Mouse (Mus musculus) kidney, adult 18-20 months (tissue): Measurements from ENCODE around the gene Vps13d.

ENCODE experiments used
- DNase-seq: peaks from one replicate; pipeline ENCODE4 v3.0.0; 2021

Gene Vps13d

DNA sequence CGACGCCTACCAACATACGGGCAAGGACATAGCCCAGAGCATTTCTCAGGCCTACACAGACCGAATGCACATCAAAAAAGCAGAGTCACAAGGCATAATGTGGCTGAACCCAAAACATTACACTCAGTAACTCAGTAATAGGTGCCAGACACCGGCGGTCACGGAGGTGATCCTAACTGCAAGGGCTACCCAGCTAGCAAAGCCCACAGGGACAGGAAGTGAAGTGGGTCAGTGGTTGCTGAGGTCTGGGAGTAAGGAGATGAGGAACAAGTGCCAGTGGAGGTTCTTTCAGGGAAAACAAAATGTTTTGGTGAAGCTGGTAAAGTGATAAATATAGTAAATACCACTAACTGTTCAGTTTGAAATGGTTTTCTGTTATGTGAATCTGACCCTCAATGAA is 121.1 kb downstream of the Vps13d start:
- DNase-seq: no peak

DNA sequence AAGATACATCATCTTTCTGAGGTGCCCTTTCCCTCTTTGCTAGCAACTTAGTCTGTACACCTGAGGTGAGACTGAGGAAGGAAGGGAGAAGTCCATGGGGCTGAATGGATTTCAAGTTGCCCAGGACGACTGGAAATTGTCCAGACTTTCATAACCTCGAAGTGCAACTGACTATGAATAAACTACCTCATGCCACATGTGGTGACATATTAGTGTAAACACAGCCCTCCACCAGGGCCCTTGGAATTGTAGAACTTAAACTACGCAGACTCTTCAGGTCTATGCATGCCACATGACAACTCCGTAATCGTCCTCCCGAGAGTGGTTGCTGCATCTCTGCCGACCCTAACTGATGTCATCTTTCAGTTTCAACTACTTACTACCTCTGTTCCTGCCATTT is 122.9 kb downstream of the Vps13d start:
- no peak for DNase-seq

DNA sequence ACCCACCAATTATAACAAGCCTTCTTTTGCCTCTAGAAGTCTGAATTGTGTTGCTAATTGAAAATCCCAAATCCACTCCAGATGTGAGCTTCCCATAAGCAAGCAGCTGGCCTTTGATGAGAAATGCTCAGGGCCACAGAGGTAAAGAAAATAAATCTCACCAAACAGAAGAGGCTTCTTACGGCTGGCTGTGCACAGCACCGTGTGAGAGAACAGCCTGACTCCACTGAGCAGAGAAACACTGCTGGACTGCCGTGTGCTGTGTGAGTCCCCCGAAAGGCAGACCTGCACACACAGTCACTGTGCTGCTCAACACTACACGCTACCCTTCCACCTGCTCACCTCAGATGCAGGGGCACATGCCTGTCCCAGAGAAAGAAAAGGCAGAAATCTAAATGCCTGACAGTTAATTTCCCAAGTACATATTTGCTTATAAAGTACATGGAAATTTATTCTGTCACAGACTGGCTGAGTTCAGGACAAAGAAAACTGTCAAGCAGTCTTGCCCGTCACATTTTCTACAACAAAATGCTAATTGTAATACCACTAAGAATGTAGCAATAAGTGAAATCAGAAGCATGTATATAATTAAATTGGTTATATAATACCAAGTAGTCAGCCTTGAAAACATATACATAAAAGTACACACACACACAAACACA is 127.7 kb downstream of the Vps13d start:
- no peak for DNase-seq

DNA sequence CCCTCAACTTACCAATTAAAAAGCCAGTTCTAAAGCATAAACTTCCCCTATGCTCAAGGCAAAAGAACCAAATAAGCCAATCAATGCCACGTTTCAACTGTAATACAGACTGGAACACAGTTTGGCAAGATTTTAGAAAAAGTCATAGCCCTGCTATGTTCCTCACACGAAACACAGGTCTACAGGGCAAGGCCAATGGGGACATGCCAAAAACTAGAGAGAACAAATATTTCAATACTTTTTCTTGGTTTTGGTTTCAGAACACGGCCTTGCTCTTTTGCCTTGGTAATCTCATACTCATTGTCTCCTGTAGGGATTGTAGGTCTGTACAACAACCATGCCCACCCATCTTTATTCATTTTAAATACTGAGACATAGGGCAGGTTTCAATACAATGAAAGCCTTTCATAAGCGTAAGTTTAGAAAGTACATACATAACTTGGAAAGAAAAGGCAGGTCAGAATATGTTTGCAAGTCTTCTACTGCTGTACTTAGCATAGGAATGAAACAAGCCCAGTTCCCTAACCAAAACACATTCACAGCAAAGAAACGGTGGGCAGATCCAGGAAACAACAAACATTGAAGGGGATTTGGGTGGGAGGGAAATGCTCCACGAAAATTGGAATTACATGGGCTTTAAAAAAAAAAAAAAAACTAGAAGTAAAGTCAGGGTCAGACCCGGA is 128.3 kb downstream of the Vps13d start:
- no peak for DNase-seq

DNA sequence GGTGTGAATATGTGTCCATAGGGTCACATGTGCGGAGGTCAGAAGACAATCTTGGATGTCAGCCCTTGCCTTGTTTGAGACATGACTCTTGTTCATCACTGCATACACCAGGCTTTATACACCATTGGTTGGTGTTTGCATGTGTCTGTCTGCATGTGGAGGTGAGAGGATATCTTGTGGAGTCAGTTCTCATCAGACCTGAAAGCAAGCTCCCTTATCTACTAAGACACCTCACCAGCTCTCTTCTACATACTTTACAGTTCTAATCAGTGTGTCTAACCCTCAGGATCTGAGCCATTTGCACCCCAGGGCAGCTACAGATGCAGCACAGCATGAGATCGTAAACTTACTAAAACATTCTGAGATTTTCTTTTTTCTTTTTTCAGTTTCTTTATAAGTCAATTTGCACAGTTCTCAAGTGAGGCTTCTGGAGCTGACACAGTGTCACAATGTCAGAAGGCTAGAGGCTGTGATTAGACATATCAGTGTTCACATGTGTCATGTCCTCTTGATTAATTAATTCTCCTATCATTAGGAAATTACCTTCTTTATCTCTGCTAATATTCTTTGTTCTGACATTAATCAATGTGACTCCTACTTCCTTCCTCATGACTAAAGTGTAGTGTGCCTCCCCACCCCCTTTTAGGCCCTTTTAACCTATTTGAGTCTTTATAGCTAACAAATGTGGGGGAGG is 135.9 kb downstream of the Vps13d start:
- no peak for DNase-seq

DNA sequence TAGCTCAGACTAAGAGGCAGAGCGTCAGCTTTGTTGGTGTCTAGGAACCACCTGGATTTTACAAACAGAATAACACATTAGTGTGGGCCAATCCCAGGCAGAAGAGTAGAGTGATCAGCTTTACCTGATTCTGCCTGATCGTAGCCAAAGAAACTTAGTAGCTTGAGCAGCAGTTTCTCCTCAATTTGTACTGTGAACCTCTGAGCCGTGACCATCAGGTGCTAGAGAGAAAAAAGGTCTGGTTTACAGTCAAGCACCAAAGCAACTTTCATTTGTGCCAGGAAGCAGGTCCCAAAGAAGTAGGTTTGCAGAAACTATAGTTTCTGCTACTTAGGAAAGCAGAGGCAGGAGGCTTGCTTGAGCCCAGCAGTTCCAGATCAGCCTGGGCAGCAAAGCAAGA is 138.5 kb downstream of the Vps13d start:
- peak; percentile 42 for DNase-seq

DNA sequence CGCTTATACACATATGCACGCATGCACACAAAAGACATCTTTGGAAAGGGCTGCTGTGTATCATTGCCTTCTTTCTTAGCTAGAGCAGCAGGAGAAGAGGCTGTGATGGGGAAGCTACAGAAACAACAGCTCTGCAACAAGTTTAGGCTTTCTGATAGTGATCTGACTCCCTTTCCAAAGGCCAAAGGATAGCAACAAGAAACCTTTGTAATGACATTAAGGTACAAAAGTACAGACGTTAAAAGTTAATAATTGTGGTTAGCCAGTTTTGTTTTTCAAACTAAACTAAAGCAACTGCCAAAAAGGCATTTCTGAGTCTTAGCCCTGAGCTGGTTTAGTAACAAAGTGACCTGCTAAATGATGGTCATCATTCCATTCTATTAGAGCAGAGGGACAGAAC is 139.0 kb downstream of the Vps13d start:
- peak; percentile 20 for DNase-seq

DNA sequence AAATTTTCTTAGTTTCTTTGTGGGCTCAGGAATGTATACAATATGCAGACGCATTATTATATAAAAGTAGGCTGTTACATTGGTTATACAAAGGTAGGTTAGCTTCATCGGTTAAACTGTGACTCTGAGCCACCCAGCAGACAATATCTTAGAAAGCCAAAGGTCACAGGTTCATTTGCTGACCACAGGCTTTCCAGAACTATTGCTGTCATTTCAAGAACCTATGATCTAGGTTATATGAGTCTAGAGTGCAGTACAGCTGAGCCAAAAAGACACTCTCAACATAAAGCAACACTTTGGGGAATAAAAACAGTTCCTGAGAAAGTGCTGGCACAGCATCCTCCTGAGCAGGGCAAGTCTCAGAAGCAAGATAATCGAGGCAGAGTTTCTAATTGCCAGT is 140.4 kb downstream of the Vps13d start:
- no peak for DNase-seq

DNA sequence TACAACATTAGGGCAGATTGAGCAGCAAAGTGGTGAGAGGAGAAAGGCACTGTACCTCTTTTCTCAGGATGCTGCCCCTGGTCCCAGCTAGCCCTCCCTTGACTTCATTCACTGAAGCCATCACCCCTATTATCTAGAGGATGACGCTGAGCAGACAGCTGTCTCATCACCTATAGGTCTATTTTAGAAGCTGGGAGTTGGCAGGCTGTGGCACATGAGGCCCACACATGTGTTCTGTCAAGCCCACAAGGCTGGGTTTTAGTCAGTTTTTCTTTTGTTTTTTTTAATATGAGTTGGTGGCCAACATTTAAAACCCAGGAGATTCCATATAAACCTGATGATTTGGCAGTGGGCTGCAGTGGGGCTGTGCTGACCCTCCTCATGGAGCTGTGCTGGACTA is 142.1 kb downstream of the Vps13d start:
- no peak for DNase-seq

DNA sequence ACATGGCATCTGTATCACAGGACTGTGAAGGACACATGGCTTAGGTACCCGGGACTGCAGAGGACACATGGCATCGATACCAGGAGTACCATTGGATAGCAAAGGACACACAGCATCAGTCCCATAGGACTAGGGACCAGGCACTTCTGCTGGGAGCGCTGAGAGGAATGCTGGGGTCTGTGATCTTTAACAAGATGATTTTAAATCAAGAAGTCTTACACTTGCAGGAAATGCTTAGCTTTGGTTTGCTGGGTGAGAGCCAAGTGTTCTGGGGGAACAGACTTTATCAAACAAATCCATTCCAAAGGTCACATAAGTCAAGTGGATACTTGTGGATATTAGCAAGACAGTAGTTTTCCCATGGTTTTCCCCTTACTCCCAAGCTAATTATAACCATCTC is 142.5 kb downstream of the Vps13d start:
- peak; percentile 45 for DNase-seq

DNA sequence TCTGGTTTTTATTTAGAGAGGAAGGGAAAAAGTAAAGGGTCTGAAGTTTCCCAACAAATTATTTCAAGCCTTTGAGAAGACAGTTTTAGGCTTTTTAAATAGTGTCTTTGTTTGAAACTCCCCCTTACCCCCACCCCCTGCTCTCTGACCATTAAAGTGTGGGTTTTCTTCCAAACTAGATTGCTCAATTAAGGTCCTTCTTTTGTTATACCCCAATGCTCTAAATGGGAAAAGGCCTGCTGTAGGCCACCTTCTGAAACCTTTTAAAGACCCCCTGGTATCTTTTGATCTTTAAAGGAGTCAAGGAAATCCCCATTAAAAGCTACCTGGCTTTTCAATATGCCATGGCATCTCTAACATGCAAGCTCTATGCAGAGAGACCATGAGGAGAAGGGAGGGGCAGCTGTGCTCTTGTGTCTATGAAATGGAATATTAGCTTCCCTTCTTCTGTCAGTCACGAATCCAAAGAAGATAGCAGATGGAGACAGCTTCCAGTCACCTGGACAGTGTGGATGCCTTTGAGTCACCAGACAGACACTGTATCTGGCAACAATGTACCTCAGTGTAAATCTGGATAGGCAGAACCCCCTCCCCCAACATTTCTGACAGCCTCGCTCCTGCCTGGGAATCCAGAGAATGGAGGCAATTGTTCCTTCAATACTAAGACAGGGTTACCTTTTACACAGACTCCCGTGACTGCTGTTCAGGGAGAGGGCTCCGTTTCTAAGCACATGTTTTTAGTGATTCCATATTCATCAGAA is 143.4 kb downstream of the Vps13d start:
- DNase-seq: no peak

DNA sequence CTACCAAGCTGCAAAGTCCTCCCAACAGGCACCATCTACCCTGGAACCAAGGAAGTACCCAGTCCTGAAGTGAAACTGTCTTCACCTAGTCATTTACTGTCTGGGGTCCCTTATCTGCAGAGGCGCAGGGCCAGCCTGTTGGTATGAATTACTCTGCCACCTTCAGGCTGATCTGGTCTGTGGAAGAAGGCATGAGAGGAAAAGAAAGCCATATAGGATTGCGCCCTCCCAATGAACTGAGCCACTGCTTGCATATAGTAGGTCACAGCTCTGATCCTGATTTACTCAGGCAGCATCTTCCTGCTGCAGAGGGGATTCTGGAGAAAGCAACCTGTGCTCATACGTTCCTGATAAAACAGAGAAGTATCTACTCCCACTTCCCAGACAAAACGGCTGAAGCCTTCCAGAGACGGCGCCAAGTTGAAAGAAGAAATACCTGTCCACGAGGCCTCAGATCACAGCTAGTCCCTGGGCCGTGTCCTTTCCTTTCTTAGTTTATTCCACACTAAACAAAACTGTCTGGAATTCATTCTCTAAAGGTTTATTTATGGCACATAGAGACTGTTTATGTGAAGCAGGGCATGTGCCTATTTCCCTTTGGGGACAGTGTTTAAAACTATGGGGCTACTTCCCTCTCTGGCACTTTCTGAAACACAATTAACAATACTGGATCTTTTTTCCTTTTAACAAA is 144.1 kb downstream of the Vps13d start:
- no peak for DNase-seq

DNA sequence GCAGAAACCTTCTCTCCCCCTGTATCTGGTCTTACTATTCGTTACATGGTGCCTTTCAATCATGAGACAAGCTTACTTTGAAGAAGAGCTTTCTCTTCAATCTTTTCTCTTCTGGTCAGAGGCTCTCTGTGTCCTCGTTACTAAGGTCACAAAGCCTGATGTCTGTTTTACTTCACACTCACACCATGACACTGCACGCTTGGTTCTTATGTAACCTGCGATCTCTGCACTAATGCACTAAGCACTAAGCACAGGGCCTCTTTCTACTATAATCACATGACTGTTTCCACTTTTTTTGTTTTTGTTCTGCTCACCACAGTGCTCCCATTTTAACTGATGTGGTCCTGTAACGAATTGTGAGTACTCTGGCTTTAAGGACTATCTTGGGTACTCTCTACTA is 146.8 kb downstream of the Vps13d start:
- DNase-seq: no peak

DNA sequence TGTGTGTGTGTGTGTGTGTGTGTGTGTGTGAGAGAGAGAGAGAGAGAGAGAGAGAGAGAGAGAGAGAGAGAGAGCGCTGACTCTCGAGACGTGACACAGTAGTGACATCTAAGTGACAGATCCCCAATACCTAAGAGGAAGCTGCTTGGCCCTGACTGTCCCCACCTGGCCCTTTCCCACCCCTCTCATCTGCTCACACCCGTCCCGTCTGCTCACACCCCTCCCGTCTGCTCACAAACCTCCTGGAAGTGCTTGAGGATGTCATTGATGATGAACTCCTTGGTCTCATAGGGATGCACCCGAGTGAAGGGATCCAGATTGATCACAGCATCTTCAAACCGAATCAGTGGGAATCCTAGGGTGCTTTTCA is 148.8 kb downstream of the Vps13d start:
- DNase-seq: no peak

DNA sequence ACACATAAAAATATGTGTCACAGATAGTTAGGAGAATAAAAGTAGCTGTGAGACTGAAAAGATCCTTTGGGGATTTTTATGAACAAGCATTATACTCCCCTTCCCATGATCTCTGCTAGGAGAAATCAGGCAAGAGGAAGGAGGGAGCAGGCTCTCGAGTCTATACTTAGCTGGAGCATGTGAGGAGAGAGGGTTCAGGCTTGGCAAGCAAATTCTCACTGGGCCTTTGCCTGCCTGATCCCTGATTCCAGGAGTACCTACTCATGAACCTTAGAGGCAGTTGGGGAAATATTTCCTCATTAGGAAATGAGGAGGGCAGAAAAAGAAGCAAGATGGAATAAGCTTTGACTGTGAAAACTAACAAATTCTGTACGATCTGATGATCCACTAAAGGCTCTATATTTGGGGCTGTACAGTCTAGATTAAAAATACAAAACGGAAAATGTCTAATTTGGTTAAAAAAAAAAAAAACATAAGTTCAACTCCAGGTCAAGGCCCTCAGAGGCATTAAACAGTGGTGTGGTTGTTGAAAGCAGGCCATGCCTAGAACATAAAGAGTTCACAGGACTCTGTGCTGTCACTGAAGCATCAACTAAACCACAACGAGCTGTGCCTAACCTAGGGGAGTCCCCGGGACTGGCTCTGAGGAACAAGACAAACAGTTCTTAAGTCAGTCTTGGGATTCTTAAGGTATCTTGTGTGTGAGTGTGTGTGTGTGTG is 149.3 kb downstream of the Vps13d start:
- DNase-seq: no peak

DNA sequence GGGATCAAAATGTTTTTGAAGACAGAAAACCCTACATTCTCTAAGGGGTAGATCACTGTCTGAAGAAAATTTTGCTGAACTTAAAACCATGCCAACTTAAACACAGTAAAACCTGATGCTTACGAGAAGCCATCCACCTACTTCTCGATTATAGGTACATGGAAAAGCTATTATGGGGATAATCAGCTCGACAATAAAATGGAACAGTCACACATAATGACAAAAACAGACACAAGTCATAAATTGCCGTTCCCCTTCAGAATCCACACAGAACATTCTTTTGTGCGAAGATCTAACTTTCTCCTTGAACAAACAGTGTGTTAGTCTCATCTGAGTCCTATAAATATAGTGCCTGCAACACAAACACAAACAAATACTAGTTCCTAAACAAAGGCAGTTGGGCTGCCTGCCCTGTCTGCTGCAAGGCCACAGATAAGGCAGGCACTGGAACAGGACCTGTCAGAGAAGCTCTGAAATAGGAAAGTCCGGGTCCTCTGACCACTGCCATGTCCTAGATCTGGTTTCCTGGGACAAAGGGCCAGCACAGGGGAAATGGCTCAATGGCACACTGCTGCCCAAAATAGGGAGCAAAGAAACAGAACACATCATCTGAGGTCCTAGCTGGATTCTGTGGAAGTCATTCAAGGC is 153.5 kb downstream of the Vps13d start:
- no peak for DNase-seq

DNA sequence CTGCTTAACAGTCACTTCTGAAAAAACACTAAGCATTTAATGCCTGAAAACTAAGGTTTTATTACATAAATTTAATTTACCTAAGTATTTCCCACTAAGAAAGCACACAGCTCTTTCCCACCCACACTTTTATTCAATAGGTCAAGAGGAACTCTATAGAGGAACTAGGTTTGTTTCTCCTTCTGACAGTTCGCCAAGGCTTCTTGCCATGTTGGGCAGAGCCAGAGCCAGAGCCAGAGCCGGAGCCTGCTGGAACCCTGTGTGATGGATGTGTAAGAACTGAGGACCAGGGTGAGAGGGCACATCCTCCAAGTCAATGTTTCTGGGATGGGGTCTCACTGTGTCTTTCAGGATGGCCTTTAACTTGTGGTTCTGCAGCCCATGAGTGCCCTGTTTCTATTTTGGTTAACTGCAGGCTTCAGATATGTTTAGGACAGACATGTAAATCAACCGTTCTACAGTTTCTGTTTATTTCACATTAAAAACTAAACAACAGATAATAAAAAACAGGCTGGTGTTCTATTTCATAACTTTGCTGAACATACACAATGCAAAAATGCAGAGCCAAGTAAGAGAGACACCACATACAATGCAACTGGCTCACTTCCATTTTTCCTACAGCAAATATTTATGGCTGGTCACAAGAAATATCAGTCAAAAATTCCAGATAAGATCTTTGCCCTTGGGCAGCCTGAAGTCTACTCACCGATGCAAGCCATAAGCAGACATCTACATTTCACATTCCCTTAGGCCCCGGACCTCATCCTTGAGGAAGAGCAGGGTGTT is 157.0 kb downstream of the Vps13d start:
- no peak for DNase-seq

DNA sequence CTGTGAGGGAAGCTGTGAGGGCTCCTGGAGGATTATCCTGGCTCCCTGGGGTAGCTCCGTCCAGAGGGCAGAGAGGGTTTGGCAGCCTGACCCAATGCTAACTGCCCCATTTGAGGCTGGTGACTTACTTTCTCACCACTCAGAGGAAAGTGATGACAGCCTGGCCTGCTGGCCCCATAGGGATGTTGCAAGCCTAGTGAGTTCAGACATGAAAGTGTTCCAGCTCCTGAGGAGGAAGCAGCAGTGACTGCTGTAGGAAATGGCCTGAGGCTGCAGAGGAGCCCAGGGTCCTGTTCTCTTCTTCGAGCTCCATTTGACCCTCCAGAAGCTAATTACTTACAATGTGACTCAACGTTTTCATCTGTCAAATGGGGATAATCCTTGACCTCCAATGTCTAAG is 157.8 kb downstream of the Vps13d start:
- DNase-seq: no peak

DNA sequence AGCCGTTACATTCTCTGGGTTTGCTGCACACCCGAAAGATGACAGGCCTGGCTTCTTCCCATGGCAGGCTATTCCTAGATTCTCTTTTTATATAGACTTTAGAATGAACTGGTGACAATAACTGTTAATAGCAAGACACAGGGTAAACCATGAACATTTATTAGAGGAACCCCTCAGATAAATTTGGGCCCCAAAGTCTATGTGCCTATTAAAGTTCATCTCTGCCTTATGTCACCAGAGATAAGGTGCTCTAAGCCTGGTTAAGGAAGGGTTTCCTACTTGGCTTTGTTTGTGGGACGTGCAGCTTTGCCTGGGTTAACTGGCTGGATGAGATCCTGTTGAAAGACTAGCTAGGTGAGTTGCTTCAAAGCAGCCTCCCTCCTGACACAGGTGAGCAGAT is 159.4 kb downstream of the Vps13d start:
- no peak for DNase-seq

DNA sequence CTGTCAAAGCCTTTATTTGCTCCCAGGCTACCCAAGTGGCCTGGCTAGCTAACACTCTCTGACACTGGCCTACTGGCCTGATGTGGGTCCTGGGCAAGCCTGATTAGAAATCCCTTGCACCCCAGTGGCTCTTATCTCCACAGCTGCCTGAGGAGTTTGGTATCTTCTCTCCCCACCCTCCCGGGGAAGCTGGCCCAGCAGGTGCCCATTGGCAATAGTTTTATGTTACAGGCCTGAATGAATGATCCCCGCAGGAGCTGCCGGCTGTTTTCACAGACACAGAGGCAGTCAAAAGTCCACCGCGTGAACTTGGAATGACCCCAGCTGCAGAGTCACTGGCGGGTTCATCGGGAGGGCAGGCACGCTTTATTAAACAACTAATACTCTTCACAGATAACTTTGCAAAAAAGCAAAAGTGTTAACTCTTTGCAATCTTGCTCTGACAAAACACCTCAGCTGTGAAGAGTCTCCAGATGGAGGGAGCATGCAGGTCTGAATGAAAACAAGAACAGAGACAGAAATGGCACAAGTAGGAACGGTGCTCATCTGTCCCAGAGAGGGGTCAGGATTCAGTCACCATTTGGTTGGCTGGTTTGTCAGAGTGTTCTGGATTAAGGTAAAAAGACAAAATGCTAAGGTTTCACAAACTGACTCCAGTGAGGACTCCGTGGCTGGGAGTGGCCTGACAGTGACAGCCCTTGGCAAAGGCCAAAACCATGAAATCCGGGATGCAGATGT is 160.1 kb downstream of the Vps13d start:
- DNase-seq: peak; percentile 81
